Mouse (Mus musculus): ENCODE measurements at regions not wholly inside any gene's neighbourhood (a gene's known extent, or its start where the extent isn't known, plus 50 kb on each side); places are given as distances from the start of the nearest gene placed in this dataset.

DNA sequence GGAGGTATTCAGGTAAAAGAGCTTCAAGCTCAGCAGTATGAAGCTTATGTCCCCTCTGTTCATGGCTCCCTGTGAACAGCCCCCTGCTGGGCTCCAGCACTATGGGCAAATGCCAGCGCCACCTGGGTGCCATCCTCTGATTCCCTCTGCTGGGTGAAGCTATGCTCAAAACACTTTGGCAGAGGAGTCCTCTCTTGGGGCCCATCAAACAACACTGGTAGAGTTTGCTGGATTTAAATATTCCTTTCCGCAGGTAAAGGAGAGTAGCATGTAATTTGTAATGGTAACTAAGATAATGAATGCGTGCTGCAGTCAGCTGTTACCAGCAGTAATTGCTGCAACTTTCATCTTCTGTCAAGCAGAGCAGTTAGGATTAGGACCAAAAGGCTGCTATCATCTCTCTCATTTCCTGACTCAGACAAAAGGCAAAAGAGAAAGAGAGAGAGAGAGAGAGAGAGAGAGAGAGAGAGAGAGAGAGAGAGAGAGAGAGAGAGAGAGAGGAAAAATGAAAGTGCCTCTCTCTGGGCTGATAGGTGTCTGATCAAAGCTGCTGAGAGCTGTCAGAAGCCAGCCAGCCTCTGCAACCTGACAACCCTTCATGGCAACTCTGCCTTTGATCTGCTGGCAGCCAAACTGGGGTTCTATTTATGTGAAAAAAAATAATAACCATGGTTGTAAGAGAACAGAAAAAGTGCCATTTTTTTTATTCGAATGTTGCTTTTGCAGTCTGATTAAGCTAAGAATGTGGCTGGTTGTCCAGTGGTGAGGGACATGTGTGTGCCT lies 416.2 kb downstream of the Dcdc2c start:
- no peak overlapping the region for H3K27ac ChIP-seq (ENCODE audit: insufficient read depth, low read depth, low read length)
- no peak for TF ChIP-seq POLR2A (IDR thresholded peaks at IDR 0.05; ENCODE audit: low read depth, low read length)
- no peak for TF ChIP-seq CTCF (IDR thresholded peaks at IDR 0.05; ENCODE audit: extremely low read depth, insufficient read length, insufficient replicate concordance, low read depth, low read length)
- no peaks in the 10 kb centered on the region for H3K27me3 ChIP-seq (ENCODE audit: control insufficient read depth, insufficient read depth, low read length)
- H3K4me1 ChIP-seq (ENCODE audit: control insufficient read depth, insufficient read depth, insufficient read length, low read length): no peaks in the 10 kb centered on the region
- 77% methylated on average over 4 of the region's 4 CpGs for WGBS
- no peak overlapping the region for H3K4me3 ChIP-seq (ENCODE audit: low read depth, low read length)
- no peaks in the 10 kb centered on the region for H3K36me3 ChIP-seq (ENCODE audit: control insufficient read depth, insufficient read depth, low read length)

DNA sequence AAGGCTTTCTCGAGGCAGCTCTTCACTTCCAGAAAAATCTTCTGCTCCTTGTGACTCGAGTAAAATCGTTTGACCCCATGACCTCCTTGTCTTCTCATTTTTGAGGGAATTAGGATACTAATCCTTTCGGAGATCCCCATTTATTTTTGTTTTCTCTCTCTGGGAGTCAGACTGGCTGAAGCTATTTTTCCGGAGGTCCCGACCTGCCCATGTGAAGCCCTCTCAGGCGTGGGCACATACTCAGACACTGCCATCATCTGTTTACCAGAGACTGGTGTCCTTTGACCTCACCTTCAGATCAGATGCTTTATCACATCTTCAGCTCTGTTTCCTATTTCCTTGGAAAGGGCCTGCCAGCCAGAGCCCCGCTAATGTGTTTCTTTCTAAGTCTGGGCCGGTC lies 429.4 kb downstream of the Dcdc2c start:
- Histone ChIP-seq H3K4me1 (ENCODE audit: control insufficient read depth, insufficient read depth, insufficient read length, low read length) (no peaks in the 10 kb centered on the region), H3K36me3 (ENCODE audit: control insufficient read depth, insufficient read depth, low read length) (no peaks in the 10 kb centered on the region), H3K27me3 (ENCODE audit: control insufficient read depth, insufficient read depth, low read length) (no peaks in the 10 kb centered on the region), H3K27ac (ENCODE audit: insufficient read depth, low read depth, low read length) (no peak overlapping the region), H3K4me3 (ENCODE audit: low read depth, low read length) (no peak overlapping the region)
- TF ChIP-seq CTCF (IDR thresholded peaks at IDR 0.05; ENCODE audit: extremely low read depth, insufficient read length, insufficient replicate concordance, low read depth, low read length) (no peak), POLR2A (IDR thresholded peaks at IDR 0.05; ENCODE audit: low read depth, low read length) (no peak)
- WGBS: 54% methylated on average over 9 of the region's 9 CpGs

DNA sequence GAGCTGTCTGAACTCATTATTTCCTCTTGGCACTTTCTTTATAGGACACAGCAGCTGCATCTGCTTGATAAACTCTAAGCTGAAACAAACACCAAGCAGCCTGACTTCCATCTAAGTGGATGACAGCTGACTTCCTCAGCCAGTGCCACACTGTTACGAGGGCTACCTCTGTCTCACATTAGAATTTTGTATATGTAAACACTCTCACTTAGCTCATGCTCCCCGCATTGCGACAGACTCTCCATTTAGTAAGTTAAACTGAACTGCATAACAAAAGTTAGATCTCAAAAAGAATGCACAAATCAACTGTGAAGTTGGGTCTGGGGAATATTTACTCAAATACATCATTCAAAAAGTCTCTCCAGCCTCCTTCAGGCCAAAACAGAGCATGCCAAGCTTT lies 432.1 kb downstream of the Dcdc2c start:
- no peak overlapping the region for H3K27ac ChIP-seq (ENCODE audit: insufficient read depth, low read depth, low read length)
- 59% methylated on average over 3 of the region's 3 CpGs for WGBS

DNA sequence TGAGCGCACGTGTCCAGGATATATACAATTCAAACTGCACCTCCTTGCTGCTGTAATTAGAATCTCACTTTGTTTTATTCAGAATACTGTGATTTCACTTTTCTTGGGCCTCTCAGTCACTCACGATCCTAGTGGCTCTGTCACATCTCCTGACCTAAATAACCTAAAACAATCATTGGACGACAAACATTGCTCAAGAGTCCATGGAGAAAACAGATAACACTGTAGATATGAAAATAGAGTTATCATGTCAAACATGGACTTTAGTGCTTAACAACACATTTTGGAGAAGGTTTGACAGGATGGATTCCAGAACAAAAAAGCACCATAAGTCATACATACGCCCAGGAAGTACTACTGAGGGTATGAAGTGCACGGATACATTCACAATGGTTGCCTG lies 461.5 kb downstream of the Dcdc2c start:
- 62% methylated on average over 6 of the region's 6 CpGs for WGBS
- TF ChIP-seq POLR2A (IDR thresholded peaks at IDR 0.05; ENCODE audit: low read depth, low read length) (no peak), CTCF (IDR thresholded peaks at IDR 0.05; ENCODE audit: extremely low read depth, insufficient read length, insufficient replicate concordance, low read depth, low read length) (no peak)
- Histone ChIP-seq H3K36me3 (ENCODE audit: control insufficient read depth, insufficient read depth, low read length) (no peaks in the 10 kb centered on the region), H3K4me1 (ENCODE audit: control insufficient read depth, insufficient read depth, insufficient read length, low read length) (no peaks in the 10 kb centered on the region), H3K4me3 (ENCODE audit: low read depth, low read length) (no peak overlapping the region), H3K27me3 (ENCODE audit: control insufficient read depth, insufficient read depth, low read length) (no peaks in the 10 kb centered on the region), H3K27ac (ENCODE audit: insufficient read depth, low read depth, low read length) (no peak overlapping the region)

More for the DNA sequence above, 432.1 kb downstream of the Dcdc2c start:
- no peaks in the 10 kb centered on the region for H3K4me1 ChIP-seq (ENCODE audit: control insufficient read depth, insufficient read depth, insufficient read length, low read length)
- no peaks in the 10 kb centered on the region for H3K36me3 ChIP-seq (ENCODE audit: control insufficient read depth, insufficient read depth, low read length)
- H3K4me3 ChIP-seq (ENCODE audit: low read depth, low read length): no peak overlapping the region
- TF ChIP-seq CTCF (IDR thresholded peaks at IDR 0.05; ENCODE audit: extremely low read depth, insufficient read length, insufficient replicate concordance, low read depth, low read length) (no peak), POLR2A (IDR thresholded peaks at IDR 0.05; ENCODE audit: low read depth, low read length) (no peak)
- H3K27me3 ChIP-seq (ENCODE audit: control insufficient read depth, insufficient read depth, low read length): no peaks in the 10 kb centered on the region

DNA sequence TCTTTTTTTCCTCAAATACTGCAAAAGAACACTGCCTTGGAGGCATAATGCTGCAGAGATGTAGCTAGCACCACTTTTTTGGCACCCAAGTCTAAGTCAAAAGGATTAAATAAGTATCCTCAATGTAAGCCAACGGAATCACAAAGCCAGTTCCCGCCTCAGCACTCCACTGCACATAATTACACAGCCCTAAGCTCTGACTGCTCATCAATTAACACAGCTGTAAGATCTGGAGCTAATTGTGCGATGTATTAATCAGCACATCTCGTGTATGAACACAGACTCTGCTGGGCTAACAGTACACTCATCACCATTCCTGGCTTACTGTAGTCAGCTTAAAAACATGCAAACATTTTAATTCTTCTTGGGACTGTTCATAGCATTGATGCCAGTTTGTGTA lies 466.7 kb downstream of the Dcdc2c start:
- Histone ChIP-seq H3K4me3 (ENCODE audit: low read depth, low read length) (no peak overlapping the region), H3K36me3 (ENCODE audit: control insufficient read depth, insufficient read depth, low read length) (no peaks in the 10 kb centered on the region), H3K27ac (ENCODE audit: insufficient read depth, low read depth, low read length) (no peak overlapping the region), H3K27me3 (ENCODE audit: control insufficient read depth, insufficient read depth, low read length) (no peaks in the 10 kb centered on the region), H3K4me1 (ENCODE audit: control insufficient read depth, insufficient read depth, insufficient read length, low read length) (no peaks in the 10 kb centered on the region)
- TF ChIP-seq CTCF (IDR thresholded peaks at IDR 0.05; ENCODE audit: extremely low read depth, insufficient read length, insufficient replicate concordance, low read depth, low read length): no peak
- TF ChIP-seq POLR2A (IDR thresholded peaks at IDR 0.05; ENCODE audit: low read depth, low read length): no peak
- WGBS: 77% methylated on average over 4 of the region's 4 CpGs

DNA sequence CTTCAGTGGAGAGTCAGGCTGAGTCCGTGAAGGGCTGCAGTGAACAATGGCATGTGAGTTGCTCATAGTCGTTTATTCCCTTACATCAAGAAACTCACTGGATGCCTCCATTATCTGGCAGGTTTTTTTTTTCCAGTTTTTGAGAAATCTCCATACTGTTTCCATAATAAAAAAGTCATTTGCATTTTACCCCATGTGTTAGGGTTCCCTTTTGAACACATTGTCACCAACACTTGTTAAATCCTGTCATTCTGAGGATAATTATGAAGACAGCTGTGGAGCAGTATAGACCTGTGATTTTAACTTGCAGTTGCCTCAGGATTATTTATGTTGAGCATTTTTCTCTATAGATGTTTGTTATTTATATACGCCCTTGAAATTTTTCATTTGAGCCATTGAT lies 475.6 kb downstream of the Dcdc2c start:
- Histone ChIP-seq H3K27ac (ENCODE audit: insufficient read depth, low read depth, low read length) (no peak overlapping the region), H3K27me3 (ENCODE audit: control insufficient read depth, insufficient read depth, low read length) (no peaks in the 10 kb centered on the region), H3K4me3 (ENCODE audit: low read depth, low read length) (no peak overlapping the region), H3K4me1 (ENCODE audit: control insufficient read depth, insufficient read depth, insufficient read length, low read length) (no peaks in the 10 kb centered on the region), H3K36me3 (ENCODE audit: control insufficient read depth, insufficient read depth, low read length) (no peaks in the 10 kb centered on the region)
- 84% methylated on average over 3 of the region's 3 CpGs for WGBS
- TF ChIP-seq POLR2A (IDR thresholded peaks at IDR 0.05; ENCODE audit: low read depth, low read length) (no peak), CTCF (IDR thresholded peaks at IDR 0.05; ENCODE audit: extremely low read depth, insufficient read length, insufficient replicate concordance, low read depth, low read length) (no peak)

DNA sequence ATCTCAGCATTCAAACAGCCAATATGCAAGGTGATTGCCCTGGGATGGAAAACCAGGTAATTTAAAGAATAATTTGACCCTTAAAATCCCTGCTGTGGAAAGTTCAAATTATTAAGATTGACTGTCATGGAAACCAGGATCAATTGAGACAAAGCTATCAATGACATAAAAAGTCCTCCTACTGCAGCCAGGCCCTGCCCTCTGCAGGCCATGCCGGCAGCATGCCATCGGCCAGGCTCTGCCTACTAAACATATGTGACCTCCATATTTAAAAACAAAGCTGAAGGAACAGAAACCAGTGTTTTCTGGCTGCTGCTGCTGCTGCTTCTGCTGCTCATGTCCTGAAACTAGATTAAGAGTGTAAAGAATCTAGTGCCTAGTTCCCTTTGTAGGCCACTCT lies 483.6 kb downstream of the Dcdc2c start:
- Histone ChIP-seq H3K36me3 (ENCODE audit: control insufficient read depth, insufficient read depth, low read length) (no peaks in the 10 kb centered on the region), H3K4me1 (ENCODE audit: control insufficient read depth, insufficient read depth, insufficient read length, low read length) (no peaks in the 10 kb centered on the region), H3K27me3 (ENCODE audit: control insufficient read depth, insufficient read depth, low read length) (no peaks in the 10 kb centered on the region), H3K4me3 (ENCODE audit: low read depth, low read length) (no peak overlapping the region), H3K27ac (ENCODE audit: insufficient read depth, low read depth, low read length) (no peak overlapping the region)
- TF ChIP-seq POLR2A (IDR thresholded peaks at IDR 0.05; ENCODE audit: low read depth, low read length): no peak
- TF ChIP-seq CTCF (IDR thresholded peaks at IDR 0.05; ENCODE audit: extremely low read depth, insufficient read length, insufficient replicate concordance, low read depth, low read length): no peak
- 66% methylated on average over 2 of the region's 2 CpGs for WGBS

Measured in small intestine, adult 2 months (tissue).